Mouse (Mus musculus) megakaryocyte, embryonic 14.5 days (primary cell): ENCODE measurements around the gene Neurod2.

Source experiments
- FLI1 ChIP-seq: IDR thresholded peaks from 2 replicates; pipeline ENCODE4 v1.6.1; 2012; ENCODE audit warnings: low read length, inconsistent platforms, mixed read lengths
- GATA1 ChIP-seq: IDR thresholded peaks from 3 replicates; pipeline ENCODE4 v1.6.1; 2012; ENCODE audit warnings: mixed read lengths, low read length, inconsistent platforms, borderline replicate concordance

- no peak for TF ChIP-seq GATA1
- no peak for TF ChIP-seq FLI1
These were observed 6.1 kb downstream of the Neurod2 start for GRCm38 (mm10) chr11:98323136-98323866.
